Mouse (Mus musculus) intestine, embryonic 15.5 days (tissue): ENCODE results near the gene Mtcl1. TPM values are rescaled to one million over a fixed set of nuclear protein-coding genes. Genes with fewer than 3 reads are reported as not detected.
A peak's percentile ranks its signal among the peaks of the same experiment; 100 is the strongest.

Experiments
- ATAC-seq: fragments of 200-750 bp; cut with Nextera tagmentation; 2 replicates; pipeline ENCODE4 v1.8.0; 2017; ENCODE audit warnings: moderate TSS enrichment, moderate library complexity
- H3K27ac ChIP-seq: fragments of 300-500 bp; sonication (generic); 2 replicates; pipeline ENCODE4 v1.5.1; 2015; ENCODE audit warnings: mild to moderate bottlenecking, inconsistent platforms
- H3K27me3 ChIP-seq: fragments of 300-500 bp; sonication (generic); replicated peaks from 2 replicates; pipeline ENCODE4 v1.6.1; 2015; ENCODE audit warnings: inconsistent platforms
- H3K36me3 ChIP-seq: fragments of 300-500 bp; sonication (generic); 2 replicates; pipeline ENCODE4 v1.6.1; 2015; ENCODE audit warnings: inconsistent platforms
- H3K4me1 ChIP-seq: fragments of 300-500 bp; sonication (generic); replicated peaks from 2 replicates; pipeline ENCODE4 v1.6.1; 2015; ENCODE audit warnings: inconsistent platforms
- H3K4me2 ChIP-seq: fragments of 300-500 bp; sonication (generic); replicated peaks from 2 replicates; pipeline ENCODE4 v1.6.1; 2015; ENCODE audit warnings: mild to moderate bottlenecking, inconsistent platforms
- H3K4me3 ChIP-seq: fragments of 300-500 bp; sonication (generic); replicated peaks from 2 replicates; pipeline ENCODE4 v1.5.1; 2015; ENCODE audit warnings: inconsistent platforms
- H3K9ac ChIP-seq: fragments of 300-500 bp; sonication (generic); 2 replicates; pipeline ENCODE4 v1.6.1; 2015; ENCODE audit warnings: inconsistent platforms
- H3K9me3 ChIP-seq: fragments of 300-500 bp; sonication (generic); 2 replicates; pipeline ENCODE4 v1.6.1; 2016; ENCODE audit warnings: inconsistent platforms
- WGBS: fragments of 180-500 bp; shearing (Covaris S2); methylation state at CpG from one replicate; pipeline ENCODE4 v1.1.7; 2015; 5-methylcytosine and 5-hydroxymethylcytosine counted together
- polyA plus RNA-seq: library from polyadenylated mRNA; unstranded; fragments of >200 nt; fragmentation: Nextera tagmentation; extraction: Ambion mirVana; gene quantifications from 2 replicates; pipeline ENCODE4 v1.2.1, GENCODE M21; 2015

Gene Mtcl1
- 5.0 and 5.5 TPM in 2 replicates for polyA plus RNA-seq

GRCm38 (mm10) chr17:66449460-66450341 lies at the start of gene Mtcl1:
Gene Mtcl1 (minus strand): TSS chr17:66449750.
- H3K9ac ChIP-seq: peak within 1 kb of the TSS; percentile 69
- peak within 1 kb of the TSS; percentile 68 for H3K27ac ChIP-seq
- no peaks in the 10 kb centered on the region for H3K36me3 ChIP-seq
- ATAC-seq: peak; percentile 80
- under 1% methylated on average over 70 of the region's 76 CpGs for WGBS
- H3K27me3 ChIP-seq: peaks cover 25% of the 10 kb centered on the region; the same call in 1 of the 2 replicates
- peaks cover 26% of the 10 kb centered on the region for H3K4me1 ChIP-seq
- H3K4me2 ChIP-seq: peak within 1 kb of the TSS; percentile 99
- H3K4me3 ChIP-seq: peak within 1 kb of the TSS; percentile 75
- H3K9me3 ChIP-seq: no peaks in the 10 kb centered on the region

GRCm38 (mm10) chr17:66498598-66498997 lies 49.0 kb upstream of the Mtcl1 start:
- no peaks in the 10 kb centered on the region for H3K27me3 ChIP-seq
- no peak overlapping the region for H3K4me3 ChIP-seq
- ATAC-seq: no peak
- H3K4me1 ChIP-seq: no peaks in the 10 kb centered on the region
- no peak overlapping the region for H3K4me2 ChIP-seq
- H3K9ac ChIP-seq: no peak overlapping the region
- H3K27ac ChIP-seq: no peak overlapping the region
- no peaks in the 10 kb centered on the region for H3K9me3 ChIP-seq
- peaks cover 29% of the 10 kb centered on the region; the same call in 1 of the 2 replicates for H3K36me3 ChIP-seq
- 86% methylated on average over 14 of the region's 14 CpGs for WGBS

DNA sequence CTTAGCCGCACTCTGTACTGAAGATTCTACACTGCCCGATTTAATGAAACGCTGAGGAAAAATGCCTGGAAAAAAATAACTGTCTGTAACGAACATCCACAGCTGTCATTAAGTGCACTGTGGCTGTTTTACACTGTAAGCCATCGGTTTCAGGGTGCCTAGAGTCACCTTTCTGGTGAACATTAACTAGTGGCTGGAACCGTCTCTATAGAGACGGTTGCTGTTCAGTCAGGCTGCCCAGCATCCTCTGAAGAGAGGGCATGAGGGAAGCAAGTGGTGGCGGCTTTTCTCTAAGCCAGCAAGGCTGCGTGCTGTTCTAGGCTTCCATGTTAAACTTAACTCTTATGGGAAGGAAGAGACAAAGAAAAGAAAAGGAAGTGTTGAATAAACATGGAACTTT lies 47.0 kb upstream of the Mtcl1 start:
- no peak overlapping the region for H3K4me2 ChIP-seq
- no peaks in the 10 kb centered on the region for H3K27me3 ChIP-seq
- no peak overlapping the region for H3K9ac ChIP-seq
- H3K27ac ChIP-seq: no peak overlapping the region
- H3K4me3 ChIP-seq: no peak overlapping the region
- H3K36me3 ChIP-seq: peaks cover 29% of the 10 kb centered on the region; the same call in 1 of the 2 replicates
- WGBS: 86% methylated on average over 9 of the region's 9 CpGs
- no peak for ATAC-seq
- H3K9me3 ChIP-seq: no peaks in the 10 kb centered on the region
- H3K4me1 ChIP-seq: no peaks in the 10 kb centered on the region

DNA sequence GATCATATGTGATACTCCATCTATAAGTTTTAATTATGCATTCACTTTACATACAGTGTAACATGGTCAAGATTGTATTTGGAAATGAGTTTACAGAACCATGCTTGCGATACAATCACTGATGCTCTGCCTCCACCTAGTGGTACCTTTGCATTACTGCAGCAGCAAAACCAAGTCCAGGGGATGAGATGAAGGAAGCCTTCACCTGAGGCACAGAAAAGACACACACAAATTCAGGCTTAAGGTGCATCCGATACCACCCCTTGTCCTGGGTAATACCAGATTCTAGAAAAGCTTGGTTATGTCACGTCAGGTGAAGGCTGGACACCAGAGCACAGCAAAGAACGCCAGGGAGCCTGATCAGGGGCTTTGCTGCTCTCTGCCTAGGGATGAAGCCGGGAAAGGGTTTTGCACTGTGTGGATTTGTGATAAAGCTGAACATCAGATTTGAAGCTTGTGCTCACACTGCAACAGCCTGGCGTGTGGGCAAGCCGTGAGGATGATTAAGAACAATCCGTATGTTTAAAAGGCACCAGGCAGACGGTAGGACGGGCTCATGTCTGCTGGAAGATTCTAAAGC lies 40.6 kb upstream of the Mtcl1 start:
- peak; percentile 41; the same call in 1 of the 2 replicates for ATAC-seq
- no peak overlapping the region for H3K4me2 ChIP-seq

GRCm38 (mm10) chr17:66486576-66486975 lies 37.0 kb upstream of the Mtcl1 start:
- Histone ChIP-seq H3K4me2 (no peak overlapping the region), H3K27me3 (no peaks in the 10 kb centered on the region), H3K9ac (no peak overlapping the region), H3K36me3 (no peaks in the 10 kb centered on the region), H3K9me3 (no peaks in the 10 kb centered on the region), H3K4me1 (0 out of 2 replicates have a peak, but pooled peaks cover 2% of the 10 kb centered on the region), H3K27ac (no peak overlapping the region), H3K4me3 (no peak overlapping the region)
- 92% methylated on average over 6 of the region's 6 CpGs for WGBS
- no peak for ATAC-seq

More for the DNA sequence above, 40.6 kb upstream of the Mtcl1 start:
- 42% methylated on average over 10 of the region's 10 CpGs for WGBS
- Histone ChIP-seq H3K9me3 (no peaks in the 10 kb centered on the region), H3K36me3 (peaks cover 4% of the 10 kb centered on the region; the same call in 1 of the 2 replicates), H3K4me3 (no peak overlapping the region), H3K9ac (no peak overlapping the region), H3K27ac (no peak overlapping the region), H3K4me1 (0 out of 2 replicates have a peak, but pooled peaks cover 2% of the 10 kb centered on the region), H3K27me3 (no peaks in the 10 kb centered on the region)

- H3K4me2 ChIP-seq: peak overlapping the region; percentile 33
- WGBS: 11% methylated on average over 11 of the region's 11 CpGs
- ATAC-seq: no peak
Observed at GRCm38 (mm10) chr17:66485742-66486141, 36.2 kb upstream of the Mtcl1 start.

DNA sequence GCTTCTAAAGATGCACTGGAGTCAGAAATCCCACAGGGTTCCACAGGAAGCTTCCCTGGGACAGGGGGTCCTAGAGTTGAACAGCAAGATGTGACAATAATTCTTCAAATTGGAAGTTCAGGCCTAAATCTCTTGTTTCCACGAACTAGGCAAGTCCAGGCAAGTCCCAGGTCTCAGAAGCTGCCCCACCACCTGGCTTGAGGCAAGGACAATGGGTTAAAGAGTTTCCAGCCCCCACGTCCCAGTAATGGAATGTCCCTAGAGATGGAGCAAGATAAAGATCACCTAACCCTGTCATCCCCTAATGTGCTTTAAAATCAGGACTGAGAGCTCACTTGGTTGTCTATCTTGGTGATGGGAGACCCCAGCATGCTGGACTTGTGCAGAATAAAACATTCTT lies 35.4 kb upstream of the Mtcl1 start:
- no peaks in the 10 kb centered on the region for H3K9me3 ChIP-seq
- H3K4me1 ChIP-seq: peaks cover 6% of the 10 kb centered on the region; the same call in 1 of the 2 replicates
- H3K36me3 ChIP-seq: no peaks in the 10 kb centered on the region
- 0 out of 2 replicates have a peak, but pooled peaks cover 4% of the 10 kb centered on the region for H3K27me3 ChIP-seq
- H3K4me3 ChIP-seq: no peak overlapping the region
- H3K4me2 ChIP-seq: no peak overlapping the region
- H3K9ac ChIP-seq: no peak overlapping the region
- ATAC-seq: no peak
- 65% methylated on average over 2 of the region's 2 CpGs for WGBS
- H3K27ac ChIP-seq: no peak overlapping the region

More at GRCm38 (mm10) chr17:66485742-66486141, 36.2 kb upstream of the Mtcl1 start:
- no peaks in the 10 kb centered on the region for H3K36me3 ChIP-seq
- H3K9ac ChIP-seq: no peak overlapping the region
- no peak overlapping the region for H3K4me3 ChIP-seq
- no peaks in the 10 kb centered on the region for H3K9me3 ChIP-seq
- H3K4me1 ChIP-seq: 0 out of 2 replicates have a peak, but pooled peaks cover 2% of the 10 kb centered on the region
- no peak overlapping the region for H3K27ac ChIP-seq
- no peaks in the 10 kb centered on the region for H3K27me3 ChIP-seq

DNA sequence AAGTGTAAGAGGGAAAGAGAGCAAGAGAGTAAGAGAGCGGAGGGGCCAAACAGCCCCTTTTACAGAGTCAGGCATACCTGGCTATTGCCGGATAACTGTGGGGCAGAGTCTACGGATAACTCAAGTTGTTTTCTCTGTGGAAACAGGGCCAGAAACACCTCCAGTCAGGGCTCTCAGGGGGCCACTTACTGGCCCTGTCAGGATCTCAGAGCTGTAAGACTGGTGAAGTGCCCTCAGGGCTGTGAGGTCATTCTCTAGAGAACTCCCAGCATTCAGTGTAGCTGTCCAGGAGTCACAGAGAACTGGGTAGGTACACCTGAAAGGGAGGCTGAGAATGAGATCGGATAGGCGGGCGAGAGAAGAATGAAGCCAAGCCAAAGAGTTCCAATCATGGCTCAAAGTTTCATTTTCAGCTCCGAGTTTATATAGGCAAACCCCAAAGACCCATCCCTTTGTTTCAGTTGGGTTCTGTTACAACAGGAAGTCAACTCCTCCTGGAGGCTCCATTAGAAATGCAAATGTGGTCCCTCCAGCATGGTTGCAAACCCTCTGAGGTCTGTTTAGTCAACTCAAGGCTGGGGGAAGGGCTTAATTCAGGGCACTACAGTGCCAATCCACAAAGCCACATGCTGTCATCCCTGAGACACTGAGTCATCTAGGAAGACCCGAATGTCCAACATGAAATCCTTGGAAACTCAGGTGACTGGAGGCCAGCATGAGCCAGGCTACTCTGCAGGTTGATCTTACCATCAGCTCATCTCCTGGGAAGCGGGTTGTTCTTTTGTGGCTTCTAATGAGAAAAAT lies 34.3 kb upstream of the Mtcl1 start:
- no peak for ATAC-seq
- no peaks in the 10 kb centered on the region for H3K9me3 ChIP-seq
- H3K9ac ChIP-seq: no peak overlapping the region
- no peak overlapping the region for H3K4me3 ChIP-seq
- H3K27me3 ChIP-seq: peaks cover 4% of the 10 kb centered on the region; the same call in 1 of the 2 replicates
- peaks cover 10% of the 10 kb centered on the region; the same call in 1 of the 2 replicates for H3K4me1 ChIP-seq
- WGBS: 82% methylated on average over 9 of the region's 9 CpGs
- no peak overlapping the region for H3K27ac ChIP-seq
- no peak overlapping the region for H3K4me2 ChIP-seq
- H3K36me3 ChIP-seq: no peaks in the 10 kb centered on the region

DNA sequence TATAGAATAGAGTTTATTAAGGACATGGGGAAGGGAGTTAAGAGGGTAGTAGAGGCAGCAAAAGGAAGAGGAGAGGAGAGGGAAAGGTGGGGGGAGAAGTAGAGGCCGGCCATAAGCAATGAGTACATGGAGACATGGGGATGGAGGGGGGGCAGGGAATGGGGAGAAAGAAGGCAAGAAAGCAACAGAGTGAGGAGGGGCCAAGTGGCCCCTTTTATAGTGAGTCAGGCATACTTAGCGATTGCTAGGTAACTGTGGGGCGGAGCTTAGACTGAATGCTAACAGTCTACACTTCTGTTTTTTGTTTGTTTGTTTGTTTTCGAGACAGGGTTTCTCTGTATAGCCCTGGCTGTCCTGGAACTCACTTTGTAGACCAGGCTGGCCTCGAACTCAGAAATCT lies 31.7 kb upstream of the Mtcl1 start:
- no peak overlapping the region for H3K27ac ChIP-seq
- ATAC-seq: no peak
- 79% methylated on average over 5 of the region's 5 CpGs for WGBS
- H3K4me3 ChIP-seq: no peak overlapping the region
- H3K9me3 ChIP-seq: no peaks in the 10 kb centered on the region
- H3K4me1 ChIP-seq: peaks cover 10% of the 10 kb centered on the region; the same call in 1 of the 2 replicates
- no peak overlapping the region for H3K9ac ChIP-seq
- H3K4me2 ChIP-seq: no peak overlapping the region
- no peaks in the 10 kb centered on the region for H3K36me3 ChIP-seq
- H3K27me3 ChIP-seq: peaks cover 4% of the 10 kb centered on the region; the same call in 1 of the 2 replicates

GRCm38 (mm10) chr17:66480491-66481278 lies 31.1 kb upstream of the Mtcl1 start:
- peak; percentile 28; the same call in 1 of the 2 replicates for ATAC-seq
- Histone ChIP-seq H3K9ac (no peak overlapping the region), H3K4me1 (peaks cover 8% of the 10 kb centered on the region; the same call in 1 of the 2 replicates), H3K27ac (no peak overlapping the region), H3K4me2 (peak overlapping the region; percentile 47), H3K27me3 (peaks cover 4% of the 10 kb centered on the region; the same call in 1 of the 2 replicates), H3K36me3 (no peaks in the 10 kb centered on the region), H3K4me3 (no peak overlapping the region), H3K9me3 (no peaks in the 10 kb centered on the region)
- 36% methylated on average over 17 of the region's 17 CpGs for WGBS
